Mouse (Mus musculus) spleen, adult 18-20 months (tissue): ENCODE data around the gene Prdx2.
A peak's percentile ranks its signal among the peaks of the same experiment; 100 is the strongest.

ENCODE experiments used
- DNase-seq, 2 experiments: peaks; one replicate each; pipeline ENCODE4 v3.0.0; 2022; ENCODE audit warnings: mixed read lengths in 2 of 2

Prdx2 gene

GRCm38 (mm10) chr8:84979599-84980421, 10.4 kb downstream of the Prdx2 start:
- DNase-seq: peak; percentile 93

GRCm38 (mm10) chr8:84980622-84981358, 11.4 kb downstream of the Prdx2 start:
- DNase-seq: peak; percentile 54 to 64

- DNase-seq: no peak
These were observed 12.5 kb downstream of the Prdx2 start for GRCm38 (mm10) chr8:84981644-84982498.

GRCm38 (mm10) chr8:84982499-84983011, 13.2 kb downstream of the Prdx2 start:
- no peak for DNase-seq

GRCm38 (mm10) chr8:84984294-84985048, 15.1 kb downstream of the Prdx2 start:
- DNase-seq: peak in 1 of 2 experiments; percentile 42

- DNase-seq: no peak
These were observed 15.8 kb downstream of the Prdx2 start for GRCm38 (mm10) chr8:84985049-84985683.

GRCm38 (mm10) chr8:84985684-84986378, 16.4 kb downstream of the Prdx2 start:
- DNase-seq: peak; percentile 93 to 95

- DNase-seq: no peak
These were observed 17.1 kb downstream of the Prdx2 start for GRCm38 (mm10) chr8:84986379-84986945.

- DNase-seq: no peak
These were observed 18.0 kb downstream of the Prdx2 start for GRCm38 (mm10) chr8:84987388-84987787.

GRCm38 (mm10) chr8:84987903-84988302, 18.5 kb downstream of the Prdx2 start:
- no peak for DNase-seq

GRCm38 (mm10) chr8:84989311-84989731, 19.9 kb downstream of the Prdx2 start:
- no peak for DNase-seq

- DNase-seq: peak; percentile 80 to 92
These were observed 20.4 kb downstream of the Prdx2 start for GRCm38 (mm10) chr8:84989810-84990209.

GRCm38 (mm10) chr8:84990349-84990748, 21.0 kb downstream of the Prdx2 start, which contains the start of gene Hook2:
Gene Hook2, plus strand, starts transcription at chr8:84990603.
- DNase-seq: peak; percentile 94 to 97

GRCm38 (mm10) chr8:84990836-84991235, 21.4 kb downstream of the Prdx2 start:
- no peak for DNase-seq

- DNase-seq: no peak
These were observed 25.0 kb downstream of the Prdx2 start for GRCm38 (mm10) chr8:84994375-84994774.

- DNase-seq: no peak
These were observed 26.3 kb downstream of the Prdx2 start for GRCm38 (mm10) chr8:84995680-84996079.

- DNase-seq: no peak
These were observed 27.6 kb downstream of the Prdx2 start for GRCm38 (mm10) chr8:84996978-84997377.

- peak; percentile 82 to 93 for DNase-seq
These were observed 28.4 kb downstream of the Prdx2 start for GRCm38 (mm10) chr8:84997649-84998295.

- DNase-seq: no peak
These were observed 38.3 kb downstream of the Prdx2 start for GRCm38 (mm10) chr8:85007686-85008085.

- no peak for DNase-seq
These were observed 41.9 kb downstream of the Prdx2 start for GRCm38 (mm10) chr8:85011242-85011641.
